Mouse (Mus musculus): ENCODE data around the gene Phactr2.

The Phactr2 gene

GRCm38 (mm10) chr10:13270270-13270669 lies 203.9 kb downstream of the Phactr2 start:
- DNase-seq: no peak

DNA sequence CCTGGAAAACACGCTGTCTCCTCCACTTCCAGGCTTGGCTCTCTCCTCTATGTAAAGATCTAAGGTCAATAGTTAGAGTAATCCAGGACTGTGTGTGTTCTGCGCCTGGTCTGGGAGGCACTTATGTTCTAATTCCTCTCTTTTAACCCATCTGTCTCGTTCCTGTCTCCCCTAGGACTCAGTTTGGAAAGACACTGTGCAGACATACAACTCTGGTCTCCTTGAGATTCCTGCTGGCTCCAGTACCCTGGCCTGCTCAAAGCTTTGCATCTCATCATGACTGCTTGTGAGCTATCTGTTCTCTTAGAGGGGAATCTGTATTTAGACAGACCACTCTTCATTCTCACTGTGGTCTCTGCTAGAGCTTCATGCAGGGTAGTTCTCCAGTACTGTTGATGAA lies 215.0 kb downstream of the Phactr2 start:
- no peak for DNase-seq

GRCm38 (mm10) chr10:13256196-13256595 lies 218.0 kb downstream of the Phactr2 start:
- no peak for DNase-seq

DNA sequence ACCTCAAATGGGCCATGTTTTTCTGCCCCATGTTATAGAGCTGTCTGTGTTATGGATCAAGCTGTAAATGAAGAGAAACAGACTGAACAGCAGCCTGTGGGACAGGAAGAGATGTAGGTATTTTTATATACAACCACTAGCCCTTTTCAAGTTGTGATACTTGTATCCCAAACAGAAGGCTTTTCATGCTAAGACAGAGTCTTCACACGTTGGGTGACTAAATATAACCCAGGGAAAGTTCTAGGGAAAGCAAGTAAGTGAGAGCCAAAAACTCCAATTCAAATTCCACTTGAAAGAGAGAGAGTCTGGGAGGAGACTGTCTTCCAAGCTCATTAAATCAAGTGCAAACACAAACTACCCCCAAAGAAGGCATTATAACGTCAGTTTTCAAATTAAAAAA lies 223.9 kb downstream of the Phactr2 start:
- no peak for DNase-seq

DNA sequence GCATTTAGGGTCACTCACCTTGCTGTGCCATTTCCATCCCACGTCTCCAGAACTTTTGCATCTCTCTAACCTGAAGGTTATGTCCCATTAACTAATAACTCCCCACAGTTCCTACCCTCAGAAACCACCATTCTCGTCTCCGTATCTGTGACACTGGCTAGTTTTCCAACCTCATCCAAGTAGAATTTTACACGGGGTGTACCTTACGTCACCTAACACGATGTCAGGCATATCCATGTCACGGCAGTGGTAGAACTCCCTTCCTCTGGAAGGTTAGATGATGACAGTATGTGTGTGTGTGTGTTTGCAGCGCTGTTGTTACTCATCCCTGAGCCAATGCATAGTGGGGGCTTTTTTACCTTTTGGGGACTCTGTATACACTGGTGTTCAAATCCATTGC lies 225.1 kb downstream of the Phactr2 start:
- no peak for DNase-seq

DNA sequence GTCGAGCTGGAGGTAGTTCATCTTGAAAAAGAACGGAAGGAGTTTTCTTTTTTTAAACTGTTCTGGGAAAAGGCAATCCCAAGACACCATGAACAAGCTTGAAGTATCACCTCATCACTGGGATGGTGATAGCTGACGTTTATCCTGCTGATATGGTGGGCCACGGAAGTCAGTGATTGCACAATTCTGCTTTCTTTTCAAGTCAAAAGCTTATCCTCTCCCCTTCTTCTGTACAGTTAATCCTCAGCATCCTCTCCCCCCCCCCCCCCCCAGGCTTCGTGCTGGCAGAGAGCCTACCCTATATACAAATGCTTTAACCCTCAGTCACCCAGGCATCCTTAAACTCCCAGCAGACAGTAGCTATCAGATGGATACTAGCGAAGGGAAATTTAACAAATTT lies 228.5 kb downstream of the Phactr2 start:
- DNase-seq: no peak

- no peak for DNase-seq
Observed at GRCm38 (mm10) chr10:13244192-13244591, 230.0 kb downstream of the Phactr2 start.

- DNase-seq: no peak
Observed at GRCm38 (mm10) chr10:13240431-13240830, 233.8 kb downstream of the Phactr2 start.

DNA sequence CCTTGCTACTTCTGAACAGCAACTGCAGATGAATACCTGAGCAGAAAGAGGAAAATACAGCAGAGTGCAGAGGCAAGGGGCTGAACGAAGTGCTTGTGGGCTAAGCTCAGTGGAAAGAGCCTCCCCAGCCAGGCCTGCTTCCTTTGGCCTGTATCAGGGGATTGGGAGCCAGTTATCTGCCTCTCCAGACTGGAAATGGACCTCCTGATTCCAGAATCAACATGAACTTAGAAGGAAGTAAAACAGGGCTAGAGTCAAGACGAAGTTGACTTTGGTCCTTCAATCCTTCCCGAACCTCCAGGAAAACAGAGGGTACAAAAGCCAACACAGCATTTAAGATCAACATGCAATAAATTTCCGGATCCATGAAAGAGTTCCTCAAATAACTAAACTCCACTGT lies 236.0 kb downstream of the Phactr2 start:
- DNase-seq: no peak

DNA sequence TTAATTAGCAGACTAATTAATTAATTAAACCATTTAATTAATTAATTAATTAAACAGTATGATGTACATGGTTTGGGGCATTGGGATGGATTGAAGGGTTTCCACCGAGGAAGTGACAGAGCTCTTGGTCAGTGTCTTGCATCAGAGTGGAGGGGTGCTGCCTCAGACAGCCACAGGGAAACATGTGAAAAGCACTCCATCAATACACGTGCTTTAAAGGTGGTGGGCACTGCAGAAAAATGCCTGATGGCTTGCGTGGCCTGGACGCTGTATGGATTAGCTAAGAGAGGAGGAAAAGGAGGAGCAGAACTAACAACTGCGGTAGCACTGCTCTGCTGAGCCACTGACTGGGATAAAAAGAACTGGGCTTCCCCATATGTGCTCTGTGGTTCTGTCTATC lies 237.3 kb downstream of the Phactr2 start:
- DNase-seq: no peak

GRCm38 (mm10) chr10:13234503-13234902 lies 239.7 kb downstream of the Phactr2 start:
- no peak for DNase-seq

DNA sequence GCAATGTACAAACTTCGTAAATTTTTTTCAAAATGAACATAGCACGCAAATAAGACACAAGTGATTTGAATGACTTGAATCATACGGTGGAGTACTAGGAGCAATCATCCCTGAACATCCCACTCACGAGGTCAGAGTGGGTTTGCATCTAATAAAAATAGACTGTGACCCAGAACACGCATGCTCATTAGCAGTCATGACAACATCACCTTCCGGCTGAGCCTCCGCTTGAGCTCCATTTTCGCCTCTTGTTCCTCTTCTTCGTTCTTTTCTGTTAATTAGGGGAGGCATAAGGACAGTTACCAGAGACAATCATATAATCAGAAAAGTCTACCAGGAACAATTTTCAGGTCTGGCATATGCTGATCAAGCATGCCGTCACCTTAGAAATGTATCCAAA lies 240.3 kb downstream of the Phactr2 start:
- no peak for DNase-seq

DNA sequence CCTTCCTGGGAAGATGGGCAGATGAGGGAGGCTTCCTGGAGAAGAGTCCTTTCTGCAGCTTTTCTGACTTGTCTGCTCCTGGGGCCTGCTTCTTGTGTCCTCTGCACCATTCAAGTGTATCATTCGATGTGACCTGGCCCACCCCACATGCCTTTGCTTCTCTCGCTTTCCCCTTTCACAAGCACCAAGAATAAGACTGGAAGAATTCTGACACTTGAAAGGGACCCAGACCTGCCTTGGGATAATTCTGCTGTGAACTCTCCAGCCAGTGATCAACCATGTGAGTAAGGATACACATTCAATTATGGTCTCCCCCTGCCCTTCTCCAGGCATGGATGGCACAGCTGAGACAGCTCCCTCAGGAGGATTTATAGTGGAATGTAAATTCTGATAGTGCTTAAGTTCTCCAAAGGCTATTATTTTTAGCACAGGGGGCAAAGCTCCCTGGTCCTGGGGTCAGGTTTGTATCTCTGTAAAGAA lies 241.0 kb downstream of the Phactr2 start:
- no peak for DNase-seq

- no peak for DNase-seq
Observed at GRCm38 (mm10) chr10:13232443-13233142, 241.6 kb downstream of the Phactr2 start.

- DNase-seq: no peak
Observed at GRCm38 (mm10) chr10:13230716-13231115, 243.5 kb downstream of the Phactr2 start.

- DNase-seq: no peak
Observed at GRCm38 (mm10) chr10:13225377-13226063, 248.7 kb downstream of the Phactr2 start.

- no peak for DNase-seq
Observed at GRCm38 (mm10) chr10:13222135-13222534, 252.1 kb downstream of the Phactr2 start.

DNA sequence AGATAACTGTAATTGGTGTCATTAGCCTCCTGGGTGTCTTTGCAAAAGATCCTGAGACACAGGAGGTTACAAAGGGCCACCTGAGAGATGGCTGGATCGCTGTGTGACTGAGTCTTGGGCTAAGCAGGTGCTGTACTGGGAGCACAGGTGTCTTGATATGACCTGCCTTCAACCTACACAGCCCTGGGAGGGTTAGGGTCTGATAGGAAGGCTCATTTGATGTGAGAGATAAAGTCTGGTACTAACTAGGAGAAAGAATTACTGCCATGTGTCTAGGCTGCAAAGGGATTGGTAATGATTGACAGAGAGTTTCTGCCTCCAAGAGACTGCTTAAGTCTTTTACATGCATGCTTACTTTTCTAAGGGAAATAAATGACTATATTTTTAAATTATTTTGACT lies 254.2 kb downstream of the Phactr2 start:
- no peak for DNase-seq

- DNase-seq: no peak
Observed at GRCm38 (mm10) chr10:13213956-13214355, 260.3 kb downstream of the Phactr2 start.

DNA sequence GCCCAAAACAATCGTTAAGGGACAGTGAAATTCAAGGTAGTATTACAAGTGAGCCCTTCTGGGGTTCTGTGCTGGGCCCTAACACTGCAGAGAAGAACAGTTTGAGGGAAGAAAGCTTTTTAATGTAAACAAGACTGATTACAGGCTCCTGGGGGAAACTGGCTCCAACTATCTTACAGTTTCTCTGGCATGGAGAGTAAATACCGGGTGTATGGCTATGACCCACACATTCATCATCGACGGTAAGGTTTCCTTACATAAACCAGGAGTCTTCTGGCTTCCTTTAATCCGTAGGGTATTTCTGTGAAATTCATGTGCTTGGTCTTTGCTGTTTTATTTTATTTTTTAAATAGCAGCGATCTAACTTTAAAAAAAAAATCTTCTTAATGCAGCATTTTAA lies 261.4 kb downstream of the Phactr2 start:
- no peak for DNase-seq

GRCm38 (mm10) chr10:13212326-13212725 lies 261.9 kb downstream of the Phactr2 start:
- no peak for DNase-seq

DNA sequence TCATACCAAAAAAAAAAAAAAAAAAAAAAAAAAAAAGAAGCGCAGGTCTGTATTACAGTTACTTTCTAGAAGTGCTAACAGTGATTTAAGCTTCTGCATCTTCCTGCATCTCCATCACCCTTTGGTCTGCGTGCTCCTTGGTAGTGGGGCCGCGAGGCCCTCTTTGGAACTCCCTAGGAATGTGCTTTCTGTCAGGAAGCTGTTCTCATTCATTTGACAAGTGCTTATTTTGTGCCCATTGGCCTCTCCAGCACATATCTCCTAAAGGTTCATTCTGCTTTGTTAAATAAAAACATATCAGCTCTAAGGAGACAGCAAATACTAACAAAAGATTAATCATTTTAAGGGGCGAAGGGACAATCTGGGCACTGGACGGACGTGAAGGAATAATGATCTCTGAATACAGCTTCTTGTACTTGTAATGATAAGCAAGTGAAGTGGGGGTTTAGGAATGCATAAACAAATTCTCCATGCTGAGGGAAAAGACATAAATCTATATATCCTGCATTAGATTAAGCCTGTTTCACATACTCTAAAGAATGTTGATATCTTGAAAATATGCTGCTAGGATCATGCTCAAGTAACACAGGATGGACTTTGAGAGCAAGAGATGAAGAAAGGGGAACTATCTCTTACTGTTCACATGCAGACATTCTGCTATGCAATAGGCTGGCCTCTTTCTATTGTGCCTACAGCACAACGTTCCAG lies 264.1 kb downstream of the Phactr2 start:
- no peak for DNase-seq

- no peak for DNase-seq
Observed at GRCm38 (mm10) chr10:13209506-13209905, 264.7 kb downstream of the Phactr2 start.

GRCm38 (mm10) chr10:13209061-13209460 lies 265.2 kb downstream of the Phactr2 start:
- no peak for DNase-seq
